Mouse (Mus musculus) layer of hippocampus, adult 9-11 months (tissue): Measurements from ENCODE around the gene Dmbx1.

ENCODE experiments used
- DNase-seq: peaks from one replicate; pipeline ENCODE4 v3.0.0; 2022

The Dmbx1 gene

DNA sequence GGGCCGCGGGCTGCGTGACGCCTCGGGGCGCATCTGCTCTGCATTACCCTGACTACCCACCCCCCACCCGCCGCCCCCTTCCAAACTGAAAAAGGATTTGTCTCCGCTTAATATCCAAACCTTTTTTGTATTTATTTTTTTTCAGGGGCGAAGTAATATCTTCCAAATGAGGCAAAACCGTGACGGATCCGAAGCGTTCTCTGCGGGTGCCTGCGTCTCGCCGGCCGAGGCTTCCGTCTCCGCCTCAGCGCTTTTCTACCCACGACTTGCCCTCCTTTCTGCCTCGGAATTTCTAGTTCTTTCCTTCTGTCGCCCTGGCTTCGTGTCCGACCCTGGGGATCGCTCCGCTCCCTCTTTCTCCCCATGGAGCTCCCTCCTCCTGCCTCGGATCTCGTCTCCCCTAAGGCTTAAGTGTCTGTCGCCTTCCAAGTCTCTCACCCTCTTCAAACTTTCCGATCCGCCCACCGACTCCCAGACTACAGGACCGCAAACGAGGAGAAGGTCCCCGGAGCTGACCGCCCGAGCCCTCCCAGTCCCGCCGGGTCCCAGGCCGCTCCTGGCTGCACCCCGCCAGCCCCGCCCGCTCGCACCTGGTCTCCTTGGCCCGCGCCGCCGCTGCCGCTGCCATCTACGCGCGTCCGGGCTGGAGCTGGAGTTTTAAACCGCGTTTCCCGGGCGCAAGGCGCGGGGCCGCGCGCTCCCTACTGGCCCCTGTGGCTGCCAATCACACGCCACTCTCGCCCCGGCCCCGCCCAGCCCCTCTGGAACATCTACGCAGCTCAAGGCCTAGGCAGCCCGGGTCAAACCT lies at the start of gene Dmbx1:
Dmbx1 (minus strand) TSS at position 632 of the 808 bp plus-strand sequence.
- no peak for DNase-seq

DNA sequence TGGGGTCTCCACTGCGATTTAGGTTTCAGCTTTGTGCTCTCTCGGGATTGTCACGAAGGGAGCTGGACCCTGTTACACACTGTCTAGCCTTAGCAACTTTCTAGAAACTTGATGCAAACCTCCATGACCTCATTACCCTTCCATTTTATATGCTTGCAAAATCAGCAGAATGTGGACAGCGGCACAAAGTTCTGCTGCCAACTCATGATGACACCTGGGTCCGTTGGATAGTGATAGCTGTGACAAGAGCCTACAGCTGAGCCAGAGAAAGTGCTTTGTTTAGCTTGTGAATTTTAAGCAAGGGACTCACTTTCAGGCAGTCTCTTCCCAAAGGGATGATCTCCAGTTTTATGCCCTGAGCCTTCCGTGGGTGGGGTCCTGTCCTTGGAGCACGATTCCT lies 49.7 kb upstream of the Dmbx1 start:
- no peak for DNase-seq

DNA sequence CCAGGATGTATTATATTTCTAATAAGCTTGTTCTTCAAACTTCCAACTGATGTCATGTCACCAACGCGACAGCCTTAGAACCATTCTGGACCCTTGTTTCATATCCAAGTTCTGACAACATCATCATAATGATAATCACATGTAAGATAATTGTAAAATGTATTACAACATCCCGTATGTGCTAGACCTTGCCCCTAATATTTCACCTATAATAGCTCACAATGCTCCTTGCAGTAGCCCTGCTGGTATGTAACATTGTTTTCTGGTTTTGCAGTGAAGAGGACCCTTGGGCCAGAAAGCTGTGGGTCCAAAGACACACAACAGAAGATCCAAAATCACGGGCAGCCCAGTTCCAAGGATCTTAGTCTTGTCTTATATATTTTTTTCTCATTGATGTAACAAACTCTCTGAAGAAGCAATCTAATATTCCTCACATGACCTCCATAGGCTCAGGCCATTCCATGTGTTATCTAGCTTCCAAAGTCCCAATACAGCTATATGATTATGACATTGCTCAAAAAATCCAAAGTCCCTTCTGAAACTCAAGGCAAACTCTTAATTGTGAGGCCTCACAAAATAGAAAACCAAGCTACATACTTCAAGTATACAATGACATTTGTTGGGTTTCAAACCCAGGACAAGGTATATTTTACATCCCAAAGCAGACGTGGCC lies 48.3 kb upstream of the Dmbx1 start:
- no peak for DNase-seq

DNA sequence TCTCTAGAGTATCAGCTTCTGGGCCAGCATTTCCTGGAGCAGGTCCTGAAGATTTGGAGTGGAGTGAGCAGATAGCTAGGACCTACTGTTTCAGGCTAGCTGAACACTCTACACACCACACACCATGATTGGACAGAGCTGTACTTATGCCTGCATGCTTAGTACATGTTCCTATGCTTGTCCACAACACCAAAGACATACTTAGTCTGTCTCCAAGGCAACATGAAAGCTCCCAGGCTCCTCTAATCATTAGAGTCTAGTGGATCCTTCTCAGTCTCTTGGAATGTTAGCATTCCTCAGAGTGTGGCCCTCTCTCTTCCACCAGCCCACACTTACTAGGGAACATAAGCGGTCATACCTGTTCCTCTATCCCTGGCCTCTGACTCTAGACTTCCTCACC lies 47.7 kb upstream of the Dmbx1 start:
- no peak for DNase-seq

DNA sequence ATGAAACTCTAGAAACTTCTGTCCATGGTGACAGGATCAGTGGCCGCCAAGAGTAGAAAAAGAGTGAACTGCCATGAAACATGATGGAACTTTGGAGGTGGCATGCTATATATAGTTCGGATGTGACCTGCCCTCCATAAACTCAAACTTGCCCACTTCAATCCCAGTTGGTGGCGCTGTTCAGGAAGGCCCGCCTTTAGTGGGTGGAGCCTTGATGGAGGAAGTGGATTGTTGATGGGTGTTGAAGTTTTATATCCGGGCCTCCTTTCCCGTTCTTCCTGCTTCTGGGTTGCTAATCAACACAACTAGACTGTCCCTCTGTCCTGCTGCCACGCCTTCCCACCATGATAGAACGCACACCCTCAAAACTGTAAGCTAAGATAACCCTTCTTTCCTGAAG lies 45.2 kb upstream of the Dmbx1 start:
- no peak for DNase-seq

DNA sequence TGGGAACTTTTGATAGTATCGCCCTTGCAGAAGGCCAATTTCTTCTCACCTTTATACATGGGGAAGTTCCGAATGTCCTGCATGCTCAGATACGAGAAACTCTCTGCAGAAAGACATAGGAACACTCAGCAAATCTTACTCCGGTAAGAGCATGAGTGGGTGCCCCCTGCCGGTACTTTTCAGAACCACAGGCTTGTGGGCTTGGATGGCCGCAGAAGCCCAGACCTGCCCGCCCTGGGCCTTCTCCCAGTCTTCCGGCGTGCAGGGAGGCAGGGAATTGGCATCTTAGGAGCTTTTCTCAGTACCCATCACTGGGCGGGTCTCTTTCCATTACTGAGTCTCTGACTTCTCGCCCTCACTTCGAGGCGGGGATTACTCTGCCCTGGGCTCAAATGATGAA lies 44.4 kb upstream of the Dmbx1 start:
- peak; percentile 68 for DNase-seq

DNA sequence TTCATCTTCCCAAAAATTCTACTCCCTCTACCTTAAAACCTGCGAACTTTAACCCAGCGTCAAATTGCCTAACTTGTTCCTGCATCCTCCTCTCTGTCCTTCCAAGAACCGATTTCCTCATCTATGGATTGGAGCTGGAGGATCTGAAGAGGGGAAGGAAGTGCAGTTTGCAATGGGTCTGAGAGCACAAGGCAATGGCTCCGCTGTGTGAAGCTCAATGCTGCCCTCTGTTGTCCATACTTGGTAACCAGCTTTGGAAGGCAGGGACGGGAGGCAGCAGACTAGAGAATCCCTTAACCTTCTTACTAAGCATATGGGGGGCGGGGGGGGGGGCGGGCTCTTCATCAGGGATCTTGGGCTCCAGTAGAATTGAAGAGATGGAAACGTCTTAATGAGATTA lies 41.0 kb upstream of the Dmbx1 start:
- peak; percentile 58 for DNase-seq

DNA sequence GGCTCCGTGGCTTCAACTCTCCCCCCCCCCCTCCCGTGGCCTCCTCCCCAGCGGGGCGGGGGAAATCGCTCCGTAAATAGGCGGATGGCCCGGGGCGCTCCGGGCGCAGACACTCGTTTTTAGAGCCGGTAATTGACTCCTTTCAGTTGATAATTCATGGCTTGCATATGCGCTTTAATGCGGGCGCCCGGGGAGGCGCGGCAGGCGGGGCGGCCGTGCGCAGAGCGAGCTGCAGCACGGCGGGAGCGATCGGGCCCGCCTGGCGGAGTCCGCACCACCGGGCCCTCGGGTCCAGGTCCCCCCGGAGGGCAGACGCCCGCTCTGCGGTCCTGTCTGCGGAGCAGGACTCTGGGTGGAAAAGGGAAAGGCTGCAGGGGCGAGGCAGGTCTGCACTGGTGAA lies 39.7 kb upstream of the Dmbx1 start:
- DNase-seq = no peak

DNA sequence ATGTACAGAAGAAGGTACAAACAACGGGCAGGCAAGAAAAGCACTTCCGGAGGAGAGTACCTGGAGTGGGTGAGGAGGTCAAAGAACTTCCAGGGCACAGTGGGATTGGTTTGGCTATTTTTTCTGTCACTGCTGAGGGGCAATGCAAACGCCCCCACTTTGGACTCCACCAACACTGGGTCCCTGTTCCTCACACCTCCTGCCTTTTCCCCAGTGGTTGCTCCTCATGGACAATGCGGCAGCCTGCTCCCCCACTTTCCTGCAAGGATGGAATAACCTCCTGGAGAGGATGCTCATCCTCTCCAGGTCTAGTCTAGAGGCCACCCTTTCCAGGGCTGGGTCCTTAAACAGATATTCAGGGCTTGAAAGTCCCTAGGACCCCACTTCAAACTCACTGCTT lies 39.2 kb upstream of the Dmbx1 start:
- DNase-seq = no peak

DNA sequence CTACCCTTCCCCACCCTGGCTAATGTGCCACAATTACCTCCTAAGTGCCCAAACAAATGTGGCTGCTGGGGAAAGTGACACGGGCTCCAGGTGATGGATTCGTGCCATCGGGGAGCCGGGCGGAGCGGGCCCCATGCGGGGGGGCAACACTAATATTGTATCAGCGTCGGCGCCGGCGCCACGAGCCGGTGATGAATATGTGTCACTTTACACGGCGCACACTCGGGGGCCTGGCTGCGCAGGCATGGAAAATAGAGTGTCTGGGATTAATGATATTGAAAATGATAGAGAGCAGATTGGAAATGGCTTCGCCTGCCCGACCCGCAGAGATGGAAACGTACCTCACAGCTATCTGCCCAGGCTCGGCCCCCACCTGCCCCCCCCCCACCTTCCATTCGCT lies 32.8 kb upstream of the Dmbx1 start:
- no peak for DNase-seq

DNA sequence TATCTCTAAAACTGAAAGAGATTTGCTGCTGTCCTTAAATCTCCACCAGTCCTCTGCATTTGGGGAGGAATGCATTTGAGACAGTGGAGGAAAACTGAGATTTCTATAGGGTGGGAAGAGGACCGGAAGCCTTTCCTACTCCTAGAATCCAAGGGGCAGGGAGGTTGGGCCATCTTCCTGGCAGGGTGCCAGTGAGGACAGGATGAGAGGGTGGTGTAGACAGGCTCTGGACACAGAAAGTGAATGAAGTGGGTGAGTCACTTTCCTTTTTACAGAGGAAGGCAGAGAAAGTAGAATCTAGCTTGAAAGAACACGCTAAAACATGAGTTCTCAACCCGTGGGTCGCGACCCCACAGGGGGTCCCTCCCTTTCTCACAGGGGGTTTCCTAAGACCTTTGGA lies 24.7 kb upstream of the Dmbx1 start:
- DNase-seq = no peak

DNA sequence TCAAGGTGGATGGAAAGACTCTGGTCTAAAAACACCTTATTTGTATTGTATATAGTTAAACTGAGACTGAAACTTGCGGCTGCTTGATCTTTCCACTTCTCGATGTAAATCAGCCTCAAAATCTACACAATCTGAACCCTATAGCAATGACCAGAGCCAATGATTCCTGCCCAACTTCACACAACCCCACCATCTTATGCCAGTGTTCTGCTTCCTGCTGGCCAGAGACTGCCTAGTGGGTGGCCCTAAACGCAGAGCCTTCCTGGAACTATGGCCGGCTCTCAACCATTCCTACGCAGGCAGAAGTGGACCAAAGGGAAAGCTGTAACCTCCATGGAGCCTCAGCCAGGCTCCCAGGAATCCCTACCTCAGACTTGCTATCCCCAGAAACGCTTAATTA lies 24.0 kb upstream of the Dmbx1 start:
- DNase-seq = no peak

DNA sequence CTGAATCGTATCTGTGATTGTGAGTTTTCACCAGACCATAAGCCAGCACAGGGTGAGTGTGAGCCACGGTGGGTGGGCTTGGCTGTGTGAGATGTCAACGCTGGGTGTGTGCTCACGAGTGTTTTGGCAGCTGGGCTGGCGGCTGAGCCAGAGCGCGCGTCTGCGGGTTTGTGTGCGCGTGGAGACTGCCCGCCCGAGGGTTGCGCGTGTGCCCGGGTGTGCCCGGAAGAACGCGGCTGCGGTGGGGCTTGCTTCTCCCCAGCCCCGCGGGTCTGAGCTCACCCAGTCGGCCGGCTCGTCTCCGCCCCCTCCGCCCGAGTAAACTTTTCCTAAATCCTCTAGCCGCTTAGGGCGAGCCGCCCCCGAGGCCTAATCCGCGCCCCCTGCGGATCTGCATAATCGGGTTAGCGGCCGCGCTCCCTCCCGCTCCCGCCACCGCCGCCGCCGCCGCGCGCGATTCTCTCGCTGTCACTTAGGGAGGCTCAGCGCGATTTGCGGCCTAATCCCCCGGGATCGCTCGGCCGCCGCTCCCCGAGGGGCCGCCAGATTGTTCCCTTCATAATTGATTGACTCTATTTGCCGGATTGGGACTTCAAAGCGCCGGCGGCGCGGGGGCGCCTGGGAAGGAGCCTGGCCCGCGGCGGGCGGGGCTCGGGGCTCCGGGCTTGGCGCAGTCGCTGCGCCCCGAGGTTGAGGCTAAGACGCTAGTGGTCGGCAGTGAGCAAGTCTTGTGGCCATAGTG lies 23.1 kb upstream of the Dmbx1 start:
- peak; percentile 21 for DNase-seq

DNA sequence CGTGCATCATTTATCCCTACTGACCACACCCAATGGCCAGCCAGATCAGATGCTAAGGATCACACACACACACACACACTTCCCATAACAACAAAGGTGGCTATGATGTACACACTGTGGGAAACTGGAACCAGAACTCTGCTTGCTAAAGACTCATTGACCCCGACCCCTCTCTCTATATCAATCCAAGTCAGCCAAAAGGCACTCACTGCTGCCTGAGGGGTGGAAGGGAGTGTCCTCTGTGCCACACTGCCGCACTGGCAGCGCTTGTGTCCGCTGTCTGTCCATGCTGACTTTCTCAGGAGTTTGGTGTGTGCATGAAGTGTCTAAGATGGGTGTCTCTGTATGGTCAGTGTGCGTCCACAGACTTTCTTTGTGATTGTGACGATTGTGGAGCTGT lies 22.3 kb upstream of the Dmbx1 start:
- no peak for DNase-seq

DNA sequence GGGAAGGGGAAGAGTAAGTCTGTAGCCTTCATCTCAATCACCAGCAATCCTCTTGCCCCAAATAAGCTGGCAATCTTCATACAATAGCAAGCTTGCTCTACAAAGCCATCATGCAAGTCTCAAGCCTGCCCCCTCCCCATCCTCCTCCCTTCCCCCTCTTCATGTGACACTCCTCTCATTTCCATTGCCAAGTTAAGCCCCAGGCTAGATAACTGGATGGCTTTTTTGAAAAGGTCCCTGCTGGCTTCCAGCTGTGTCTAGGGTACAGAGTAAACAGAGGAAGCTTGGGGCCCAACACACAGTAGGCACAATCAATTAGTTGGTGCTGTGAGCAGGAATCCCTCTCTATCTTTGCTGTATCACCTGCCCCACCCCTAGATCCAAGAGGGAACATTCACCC lies 19.8 kb upstream of the Dmbx1 start:
- DNase-seq = no peak

DNA sequence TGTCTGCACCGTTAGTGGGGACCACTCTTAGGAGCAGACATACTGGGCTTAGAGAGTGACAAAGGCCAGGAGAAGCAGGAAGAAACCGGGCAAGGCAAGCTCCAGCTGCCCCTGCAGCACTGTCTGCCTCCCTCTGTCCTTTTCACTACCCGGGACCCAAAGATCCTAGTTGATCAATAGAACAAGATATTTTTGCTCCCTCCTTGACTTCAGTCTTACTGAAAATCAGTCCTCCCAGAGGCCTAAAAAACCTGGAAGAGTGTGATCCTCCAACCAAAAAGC lies 15.7 kb upstream of the Dmbx1 start:
- DNase-seq = no peak

DNA sequence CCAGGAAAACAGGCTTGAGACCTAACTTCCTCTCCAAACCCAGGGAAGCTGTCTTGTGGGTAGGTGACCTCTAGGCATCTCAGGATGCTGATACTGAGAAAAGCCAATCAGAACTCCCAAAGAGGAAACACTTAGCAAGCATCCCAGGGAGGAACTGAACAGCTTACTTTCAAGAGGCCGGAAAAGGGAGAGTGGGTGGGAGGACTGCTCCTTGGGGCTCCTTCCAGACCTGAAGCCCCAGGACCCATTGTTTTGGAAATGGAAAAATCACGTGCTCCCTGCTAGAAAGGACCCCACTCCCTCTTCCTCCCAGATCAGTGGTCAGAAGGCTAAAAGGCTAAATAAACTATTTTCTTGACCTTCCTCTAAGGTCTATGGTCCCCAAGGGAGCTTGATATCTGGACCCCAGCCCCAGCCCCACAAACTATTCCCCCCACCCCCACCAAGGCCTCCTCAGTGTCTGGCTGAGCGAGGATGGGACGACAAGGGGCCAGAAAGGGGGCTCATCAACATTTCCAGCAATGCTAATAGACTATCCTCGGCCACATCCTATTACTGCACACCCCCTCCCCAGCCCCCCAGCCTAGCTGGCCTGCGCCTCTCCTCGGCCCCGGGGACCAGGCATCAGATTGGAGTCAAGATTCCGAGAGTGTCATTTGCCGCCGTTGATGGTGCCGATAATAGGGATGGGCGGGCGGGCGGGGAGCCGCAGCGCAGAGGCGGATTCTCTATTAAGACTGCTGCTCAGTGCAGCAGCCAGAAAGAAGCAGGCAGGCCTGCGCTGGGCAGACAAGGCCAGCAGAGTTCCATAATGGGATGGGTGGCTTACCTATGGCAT lies 15.1 kb upstream of the Dmbx1 start:
- DNase-seq = no peak

DNA sequence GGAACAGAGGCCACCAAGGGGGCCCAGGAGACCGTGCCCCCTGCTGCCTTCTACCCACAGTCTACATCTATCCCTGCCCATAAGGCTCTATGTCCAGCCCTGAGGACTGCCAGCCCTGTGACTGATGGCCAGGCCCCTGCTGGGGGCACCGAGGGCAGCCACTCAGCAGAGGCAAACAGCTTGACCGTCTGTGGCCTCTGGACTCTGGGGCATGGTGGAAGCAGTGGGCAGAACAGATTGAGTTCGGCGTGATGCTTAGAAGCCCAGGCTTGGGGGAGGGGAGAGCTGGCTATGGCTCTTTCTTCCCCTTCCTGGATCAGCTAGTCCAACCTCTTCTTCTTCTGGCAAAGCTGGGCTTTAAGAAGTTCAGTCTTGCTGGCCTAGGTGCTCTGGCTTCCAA lies 13.8 kb upstream of the Dmbx1 start:
- no peak for DNase-seq

DNA sequence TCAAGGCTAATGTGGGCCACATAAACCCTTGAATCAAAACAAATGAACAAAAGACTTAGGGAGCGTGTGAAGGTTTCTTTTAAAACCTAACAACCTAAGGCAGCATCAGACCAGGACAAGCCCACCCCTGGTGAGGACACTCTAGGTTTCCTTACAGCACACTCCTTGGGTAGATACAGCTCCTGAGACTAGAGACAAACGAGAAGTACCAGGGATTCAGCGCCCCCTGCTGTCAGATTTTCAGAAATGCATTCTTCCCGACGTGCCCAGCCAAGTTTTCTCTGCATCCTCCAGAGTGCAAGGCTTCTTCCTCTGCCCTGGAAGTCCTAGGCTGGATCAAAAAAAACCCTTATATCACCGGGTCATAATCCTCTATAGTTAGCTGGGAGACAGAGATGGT lies 13.0 kb upstream of the Dmbx1 start:
- peak; percentile 27 for DNase-seq

DNA sequence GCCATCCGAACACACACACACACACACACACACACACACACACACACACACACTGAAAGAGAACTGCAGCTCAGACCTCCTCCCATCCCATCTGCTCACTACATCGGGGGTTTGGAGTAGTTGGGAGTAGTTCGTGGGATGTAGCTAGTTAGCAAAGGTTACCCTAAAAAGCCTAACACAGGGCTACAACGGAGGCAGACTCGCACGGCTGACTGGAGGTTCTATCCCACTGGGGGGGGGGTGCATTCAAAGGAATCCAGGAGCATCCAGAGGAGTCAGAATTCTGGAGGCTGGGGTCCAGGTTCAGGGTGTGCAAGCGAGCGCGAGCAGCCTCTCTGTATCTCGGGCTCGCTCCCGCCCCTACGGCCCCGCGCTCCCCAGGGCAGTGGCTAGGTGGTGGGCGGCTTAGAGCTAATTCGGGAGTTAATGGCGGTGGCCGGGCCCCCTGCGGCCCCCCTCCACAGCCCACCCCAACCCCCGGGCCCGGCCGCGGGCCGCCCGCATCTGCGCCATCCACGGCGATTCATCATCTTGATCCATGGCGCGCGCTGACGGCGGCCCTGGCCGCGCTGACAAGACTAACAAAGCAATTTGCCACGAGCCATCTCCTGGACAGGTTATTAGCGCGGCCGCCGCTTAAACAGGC lies 4.1 kb upstream of the Dmbx1 start:
- no peak for DNase-seq

DNA sequence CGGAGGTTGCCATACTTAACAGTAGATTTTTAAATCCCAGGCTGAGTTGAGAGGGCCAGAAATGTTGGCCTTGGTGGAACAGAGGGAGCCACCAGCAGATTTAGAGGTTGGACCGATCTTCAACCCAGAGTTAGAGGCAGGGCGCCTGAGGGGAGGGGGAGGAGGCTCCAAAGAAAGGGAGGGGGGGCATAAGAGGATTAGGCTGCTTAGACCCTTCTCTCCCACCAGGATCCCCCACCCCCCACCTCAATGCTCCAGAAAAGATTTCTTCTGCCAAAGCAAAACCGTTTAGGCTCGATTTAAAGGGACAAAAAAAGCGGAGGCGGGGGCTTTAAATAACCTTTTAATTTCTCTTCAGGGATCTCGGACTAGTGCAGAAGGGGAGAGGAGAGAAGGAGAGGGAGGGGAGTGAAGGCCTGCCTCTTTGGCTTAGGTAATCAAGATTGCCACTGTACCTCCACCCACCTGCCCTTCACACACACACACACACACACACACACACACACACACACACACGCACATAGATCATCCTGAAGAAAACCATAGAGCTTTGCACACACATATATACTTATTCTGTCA lies 1.6 kb upstream of the Dmbx1 start:
- no peak for DNase-seq

DNA sequence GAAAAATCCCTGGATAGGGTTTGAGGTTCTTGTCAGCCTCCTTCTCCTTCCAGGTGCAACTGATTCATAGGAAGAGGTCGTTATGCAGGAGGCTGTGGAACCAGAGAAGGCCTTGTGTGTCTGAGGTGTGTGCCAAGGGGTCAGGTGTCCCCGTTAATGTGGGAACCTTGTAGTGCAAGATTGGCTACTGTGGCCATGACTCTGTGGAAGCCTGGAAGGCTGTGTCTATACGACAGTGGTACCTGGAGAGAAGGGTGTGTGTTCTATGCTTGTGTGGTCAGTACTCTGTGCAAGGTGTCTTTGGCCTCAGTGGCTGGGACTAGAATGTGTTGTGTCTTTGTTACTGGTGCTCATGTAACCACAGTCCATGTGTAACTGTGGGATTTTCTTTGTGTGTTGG lies 955 bp upstream of the Dmbx1 start:
- DNase-seq = no peak
